Mouse (Mus musculus) inflammation-experienced regulatory T-cells (primary cell): ENCODE results near the gene Zfp709. TPM values are rescaled to one million over a fixed set of nuclear protein-coding genes. Genes with fewer than 3 reads are reported as not detected.

Experiments used
- polyA plus RNA-seq, 2 experiments: library from polyadenylated mRNA; unstranded; fragments of 100-300 nt; shearing (Covaris generic); gene quantifications; one replicate each; pipeline ENCODE4 v1.2.1; 2017

Gene Zfp709
- 10 to 100 TPM in 1 of 2 experiments, 1 to 10 TPM in 1; 7.9 to 11.5 TPM for polyA plus RNA-seq

GRCm38 (mm10) chr8:71881618-71882274, at the start of gene Zfp709:
Gene Zfp709, plus strand, starts transcription at chr8:71882019.

GRCm38 (mm10) chr8:71908309-71909261, 26.8 kb downstream of the Zfp709 start, which contains the start of the genes Zfp882 and Zfp617:
Gene Zfp882, plus strand, starts transcription at chr8:71908608.
Gene Zfp617, plus strand, starts transcription at chr8:71908635.

Other genes starting within 250 kb of the Zfp709 start
- gene Unc13a, start 210.3 kb upstream of the Zfp709 start, polyA plus RNA-seq: under 1 TPM; 0.43 to 0.69 TPM
- 100 to 1,000 TPM; 150 to 199 TPM for gene Jak3, start 205.7 kb upstream of the Zfp709 start, polyA plus RNA-seq
- gene Insl3, start 192.8 kb upstream of the Zfp709 start, polyA plus RNA-seq: 10 to 100 TPM; 56.0 to 66.2 TPM
- gene B3gnt3, start 180.2 kb upstream of the Zfp709 start, polyA plus RNA-seq: 1 to 10 TPM; 5.9 to 6.5 TPM
- gene Fcho1, start 156.3 kb upstream of the Zfp709 start, polyA plus RNA-seq: 100 to 1,000 TPM; 219 to 246 TPM
- gene Zfp882, start 26.6 kb downstream of the Zfp709 start, polyA plus RNA-seq: 1 to 10 TPM; 7.0 TPM
- 10 to 100 TPM; 14.4 to 15.8 TPM for gene Zfp617, start 26.6 kb downstream of the Zfp709 start, polyA plus RNA-seq
- gene Zfp961, start 69.0 kb downstream of the Zfp709 start, polyA plus RNA-seq: 10 to 100 TPM; 25.4 to 35.6 TPM
- gene Cyp4f18, start 127.6 kb downstream of the Zfp709 start, polyA plus RNA-seq: 1 to 10 TPM; 2.0 to 5.3 TPM
- gene Olfr372, start 159.2 kb downstream of the Zfp709 start, polyA plus RNA-seq: 1 to 10 TPM in 1 of 2 experiments, under 1 TPM in 1; 0.45 to 2.3 TPM
- gene Olfr373, start 201.2 kb downstream of the Zfp709 start, polyA plus RNA-seq: 1 to 10 TPM in 1 of 2 experiments, under 1 TPM in 1; 0.41 to 1.5 TPM
- gene Olfr374, start 225.0 kb downstream of the Zfp709 start, polyA plus RNA-seq: under 1 TPM; 0.17 to 0.88 TPM